Mouse (Mus musculus): Measurements from ENCODE around the gene Lepr. TPM values are rescaled to one million over a fixed set of nuclear protein-coding genes. Genes with fewer than 3 reads are reported as not detected.

Gene Lepr
- total RNA-seq (2012; rRNA removed) (not detected in 2 replicates), polyA plus RNA-seq (2012; ENCODE audit: insufficient read depth in 1 of 2, insufficient read length in 2 of 2, low read depth in 1 of 2, low replicate concordance in 2 of 2, missing spikeins in 1 of 2) (under 1 TPM in 1 of 2 experiments, not detected in 1; 0.04 TPM)

- DNase-seq (ENCODE audit: low read depth, low spot score) = no peak
- H3K79me2 ChIP-seq (ENCODE audit: control insufficient read depth, insufficient read depth, low read length, poor library complexity) = no peaks in the 10 kb centered on the region
- H3K27me3 ChIP-seq (ENCODE audit: control insufficient read depth in 1 of 2, insufficient read depth in 2 of 2, low read length in 2 of 2) = no peaks in the 10 kb centered on the region
- H3K27ac ChIP-seq (ENCODE audit: control insufficient read depth, low read depth, low read length) = no peak within 1 kb of the TSS
- H3K4me1 ChIP-seq (ENCODE audit: control insufficient read depth in 1 of 2, insufficient read depth in 2 of 2, low read length in 2 of 2) = no peaks in the 10 kb centered on the region
- no peak within 1 kb of the TSS for H3K4me3 ChIP-seq (ENCODE audit: control insufficient read depth in 1 of 2, insufficient read depth in 1 of 2, low read depth in 2 of 2, low read length in 2 of 2)
- no peaks in the 10 kb centered on the region for H3K9me3 ChIP-seq (replicated peaks; ENCODE audit: insufficient read depth, low read length)
- H3K9ac ChIP-seq (ENCODE audit: control insufficient read depth, low read depth, low read length, poor library complexity, severe bottlenecking) = no peak within 1 kb of the TSS
- no peaks in the 10 kb centered on the region for H3K36me3 ChIP-seq (ENCODE audit: control insufficient read depth in 1 of 2, insufficient read depth in 2 of 2, low read length in 2 of 2)
- no peak for TF ChIP-seq TAL1 (IDR thresholded peaks at IDR 0.05; ENCODE audit: low read length)
- TF ChIP-seq GABPA (IDR thresholded peaks at IDR 0.05; ENCODE audit: low read depth, low read length) = no peak
- no peak for TF ChIP-seq ZMIZ1 (IDR thresholded peaks at IDR 0.05; ENCODE audit: low read depth, low read length)
- TF ChIP-seq MYC (IDR thresholded peaks at IDR 0.05; ENCODE audit: low read depth, low read length) = no peak
- no peak for TF ChIP-seq RAD21 (IDR thresholded peaks at IDR 0.05; ENCODE audit: low read depth, low read length)
- TF ChIP-seq KAT2A (conservative IDR thresholded peaks at IDR 0.05; ENCODE audit: low read depth, low read length) = no peak
- no peak for TF ChIP-seq ELF1 (IDR thresholded peaks at IDR 0.05; ENCODE audit: low read depth, low read length)
- no peak for TF ChIP-seq E2F4 (IDR thresholded peaks at IDR 0.05; ENCODE audit: borderline replicate concordance, low read depth, low read length)
- no peak for TF ChIP-seq MAFK (IDR thresholded peaks at IDR 0.05; ENCODE audit: borderline replicate concordance, low read depth, low read length)
- no peak for TF ChIP-seq NELFE (IDR thresholded peaks at IDR 0.05; ENCODE audit: low read depth, low read length)
- TF ChIP-seq USF1 (IDR thresholded peaks at IDR 0.05; ENCODE audit: low read depth, low read length) = no peak
- no peak for TF ChIP-seq ZC3H11A (IDR thresholded peaks at IDR 0.05; ENCODE audit: low read depth, low read length)
- no peak for TF ChIP-seq MEF2A (IDR thresholded peaks at IDR 0.05; ENCODE audit: extremely low read depth, insufficient replicate concordance, low read depth, low read length, poor library complexity, severe bottlenecking)
- no peak for TF ChIP-seq POLR2A (IDR thresholded peaks at IDR 0.05; ENCODE audit: control insufficient read depth in 1 of 2, insufficient read depth in 1 of 2, low read depth in 1 of 2, low read length in 2 of 2, poor library complexity in 1 of 2)
- TF ChIP-seq SMC3 (IDR thresholded peaks at IDR 0.05; ENCODE audit: low read depth, low read length) = no peak
- TF ChIP-seq UBTF (IDR thresholded peaks at IDR 0.05; ENCODE audit: borderline replicate concordance, insufficient read depth, low read depth, low read length) = no peak
- TF ChIP-seq MAX (IDR thresholded peaks at IDR 0.05; ENCODE audit: low read length) = no peak
These were observed at the start of gene Lepr for GRCm38 (mm10) chr4:101717367-101718121. Gene Lepr (plus strand): TSS chr4:101717404.

- H3K79me2 ChIP-seq (ENCODE audit: control insufficient read depth, insufficient read depth, low read length, poor library complexity) = no peaks in the 10 kb centered on the region
- H3K36me3 ChIP-seq (ENCODE audit: control insufficient read depth in 1 of 2, insufficient read depth in 2 of 2, low read length in 2 of 2) = no peaks in the 10 kb centered on the region
- no peak overlapping the region for H3K27ac ChIP-seq (ENCODE audit: control insufficient read depth, low read depth, low read length)
- no peaks in the 10 kb centered on the region for H3K9me3 ChIP-seq (replicated peaks; ENCODE audit: insufficient read depth, low read length)
- H3K4me3 ChIP-seq (ENCODE audit: control insufficient read depth in 1 of 2, insufficient read depth in 1 of 2, low read depth in 2 of 2, low read length in 2 of 2) = no peak overlapping the region
- no peak for TF ChIP-seq MXI1 (IDR thresholded peaks at IDR 0.05; ENCODE audit: low read depth, low read length)
- no peak for TF ChIP-seq SMC3 (IDR thresholded peaks at IDR 0.05; ENCODE audit: low read depth, low read length)
- no peaks in the 10 kb centered on the region for H3K27me3 ChIP-seq (ENCODE audit: control insufficient read depth in 1 of 2, insufficient read depth in 2 of 2, low read length in 2 of 2)
- H3K9ac ChIP-seq (ENCODE audit: control insufficient read depth, low read depth, low read length, poor library complexity, severe bottlenecking) = no peak overlapping the region
- H3K4me1 ChIP-seq (ENCODE audit: control insufficient read depth in 1 of 2, insufficient read depth in 2 of 2, low read length in 2 of 2) = no peaks in the 10 kb centered on the region
- no peak for DNase-seq (ENCODE audit: low read depth, low spot score)
These were observed 48.0 kb upstream of the Lepr start for GRCm38 (mm10) chr4:101669161-101669560.

All from MEL (cell line).